Mouse (Mus musculus) hindbrain, embryonic 16.5 days (tissue): ENCODE measurements around the gene Pknox1. TPM values are rescaled to one million over a fixed set of nuclear protein-coding genes. Genes with fewer than 3 reads are reported as not detected.

Experiments
- ATAC-seq: fragments of 200-750 bp; cut with Nextera tagmentation; 2 replicates; pipeline ENCODE4 v1.8.0; 2017; ENCODE audit warnings: moderate TSS enrichment, moderate library complexity
- H3K27ac ChIP-seq: fragments of 300-500 bp; sonication (generic); 2 replicates; pipeline ENCODE4 v1.5.1; 2014; ENCODE audit warnings: low read depth, mild to moderate bottlenecking, control low read depth, low read length, moderate library complexity
- H3K27me3 ChIP-seq: fragments of 300-500 bp; sonication (generic); replicated peaks from 2 replicates; pipeline ENCODE4 v1.6.1; 2014; ENCODE audit warnings: low read length; ENCODE audit not compliant: control insufficient read depth, insufficient read depth
- H3K36me3 ChIP-seq: fragments of 300-500 bp; sonication (generic); 2 replicates; pipeline ENCODE4 v1.6.1; 2014; ENCODE audit warnings: mild to moderate bottlenecking, low read length, moderate library complexity, mixed read lengths; ENCODE audit not compliant: control insufficient read depth, insufficient read depth
- H3K4me1 ChIP-seq: fragments of 300-500 bp; sonication (generic); 2 replicates; pipeline ENCODE4 v1.6.1; 2014; ENCODE audit warnings: low read depth, low read length; ENCODE audit not compliant: control insufficient read depth, insufficient read depth
- H3K4me2 ChIP-seq: fragments of 300-500 bp; sonication (generic); 2 replicates; pipeline ENCODE4 v1.6.1; 2014; ENCODE audit warnings: mild to moderate bottlenecking, low read length, control low read depth, moderate library complexity
- H3K4me3 ChIP-seq: fragments of 300-500 bp; sonication (generic); 2 replicates; pipeline ENCODE4 v1.5.1; 2014; ENCODE audit warnings: mild to moderate bottlenecking, low read length, control low read depth, moderate library complexity
- H3K9ac ChIP-seq: fragments of 300-500 bp; sonication (generic); 2 replicates; pipeline ENCODE4 v1.6.1; 2014; ENCODE audit warnings: low read depth, mild to moderate bottlenecking, control low read depth, low read length, moderate library complexity
- H3K9me3 ChIP-seq: fragments of 300-500 bp; sonication (generic); 2 replicates; pipeline ENCODE4 v1.6.1; 2014; ENCODE audit warnings: mild to moderate bottlenecking, low read length, moderate library complexity; ENCODE audit not compliant: control insufficient read depth
- WGBS: fragments of 180-500 bp; shearing (Covaris S2); extraction: QIAGEN DNeasy Blood & Tissue Kit; methylation state at CpG from one replicate; pipeline ENCODE4 v1.1.7; 2014; 5-methylcytosine and 5-hydroxymethylcytosine counted together
- polyA plus RNA-seq: library from polyadenylated mRNA; unstranded; fragments of >200 nt; fragmentation: Nextera tagmentation; extraction: Ambion mirVana; gene quantifications from 2 replicates; pipeline ENCODE4 v1.2.1, GENCODE M21; 2015

The Pknox1 gene
- polyA plus RNA-seq, 1 experiment from 2014 or later = 33.0 TPM

- Histone ChIP-seq H3K9me3 (no peaks in the 10 kb centered on the region), H3K4me1 (peaks cover 37% of the 10 kb centered on the region), H3K27ac (peak overlapping the region; percentile 100), H3K27me3 (no peaks in the 10 kb centered on the region), H3K4me2 (peak overlapping the region; percentile 87), H3K9ac (peak overlapping the region; percentile 93), H3K4me3 (peak overlapping the region; percentile 63), H3K36me3 (no peaks in the 10 kb centered on the region)
- no peak for ATAC-seq
- whole genome bisulfite sequencing = 1% methylated on average over 11 of the region's 44 CpGs
These were observed 265 bp downstream of the Pknox1 start for GRCm38 (mm10) chr17:31564858-31565140.

GRCm38 (mm10) chr17:31565141-31566056, 865 bp downstream of the Pknox1 start:
- Histone ChIP-seq H3K4me3 (peak overlapping the region; percentile 63), H3K27me3 (no peaks in the 10 kb centered on the region), H3K36me3 (no peaks in the 10 kb centered on the region), H3K4me2 (peak overlapping the region; percentile 87), H3K9ac (peak overlapping the region; percentile 93), H3K4me1 (peaks cover 37% of the 10 kb centered on the region), H3K27ac (peak overlapping the region; percentile 100), H3K9me3 (no peaks in the 10 kb centered on the region)
- peak; percentile 58 for ATAC-seq
- under 1% methylated on average over 76 of the region's 88 CpGs for WGBS

- Histone ChIP-seq H3K4me1 (peaks cover 37% of the 10 kb centered on the region), H3K4me2 (peak overlapping the region; percentile 87), H3K27ac (peak overlapping the region; percentile 100), H3K9me3 (no peaks in the 10 kb centered on the region), H3K4me3 (peak overlapping the region; percentile 63), H3K9ac (peak overlapping the region; percentile 93), H3K36me3 (no peaks in the 10 kb centered on the region), H3K27me3 (no peaks in the 10 kb centered on the region)
- ATAC-seq = no peak
- 64% methylated on average over 6 of the region's 6 CpGs for WGBS
These were observed 1.7 kb downstream of the Pknox1 start for GRCm38 (mm10) chr17:31566276-31566675.

DNA sequence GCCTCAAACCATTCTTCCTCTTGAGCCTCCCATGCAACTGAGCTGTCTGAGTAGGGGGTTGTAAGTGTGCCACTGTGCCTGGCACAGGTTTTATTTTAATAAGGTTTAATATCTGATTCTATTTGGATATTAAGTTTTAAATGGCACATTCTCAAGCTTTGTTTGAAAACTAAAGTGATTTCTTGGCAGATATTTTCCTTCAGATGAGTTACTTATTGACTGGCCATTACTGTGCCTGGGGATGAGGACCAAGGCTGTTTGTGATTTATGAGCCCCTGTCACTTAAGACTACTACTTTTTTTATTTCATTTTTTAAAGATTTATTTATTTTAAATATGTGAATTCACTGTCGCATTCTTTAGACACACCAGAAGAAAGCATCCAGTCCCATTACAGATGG, 5.2 kb downstream of the Pknox1 start:
- Histone ChIP-seq H3K27ac (no peak overlapping the region), H3K4me2 (no peak overlapping the region), H3K9ac (no peak overlapping the region), H3K27me3 (no peaks in the 10 kb centered on the region), H3K36me3 (no peaks in the 10 kb centered on the region), H3K9me3 (no peaks in the 10 kb centered on the region), H3K4me1 (peaks cover 34% of the 10 kb centered on the region), H3K4me3 (no peak overlapping the region)
- WGBS = 97% methylated on average over 1 of the region's 1 CpGs
- ATAC-seq = no peak

GRCm38 (mm10) chr17:31570321-31570925, 5.9 kb downstream of the Pknox1 start:
- 90% methylated on average over 9 of the region's 9 CpGs for WGBS
- Histone ChIP-seq H3K4me2 (no peak overlapping the region), H3K27ac (no peak overlapping the region), H3K9me3 (no peaks in the 10 kb centered on the region), H3K4me3 (no peak overlapping the region), H3K36me3 (no peaks in the 10 kb centered on the region), H3K4me1 (peaks cover 34% of the 10 kb centered on the region), H3K9ac (no peak overlapping the region), H3K27me3 (no peaks in the 10 kb centered on the region)
- no peak for ATAC-seq

- H3K27me3 ChIP-seq = no peaks in the 10 kb centered on the region
- no peak for ATAC-seq
- no peaks in the 10 kb centered on the region for H3K9me3 ChIP-seq
- no peak overlapping the region for H3K4me2 ChIP-seq
- no peaks in the 10 kb centered on the region for H3K36me3 ChIP-seq
- H3K27ac ChIP-seq = no peak overlapping the region
- WGBS = 74% methylated on average over 5 of the region's 5 CpGs
- no peak overlapping the region for H3K9ac ChIP-seq
- no peak overlapping the region for H3K4me3 ChIP-seq
- H3K4me1 ChIP-seq = peaks cover 26% of the 10 kb centered on the region
These were observed 7.2 kb downstream of the Pknox1 start for GRCm38 (mm10) chr17:31571689-31572088.

DNA sequence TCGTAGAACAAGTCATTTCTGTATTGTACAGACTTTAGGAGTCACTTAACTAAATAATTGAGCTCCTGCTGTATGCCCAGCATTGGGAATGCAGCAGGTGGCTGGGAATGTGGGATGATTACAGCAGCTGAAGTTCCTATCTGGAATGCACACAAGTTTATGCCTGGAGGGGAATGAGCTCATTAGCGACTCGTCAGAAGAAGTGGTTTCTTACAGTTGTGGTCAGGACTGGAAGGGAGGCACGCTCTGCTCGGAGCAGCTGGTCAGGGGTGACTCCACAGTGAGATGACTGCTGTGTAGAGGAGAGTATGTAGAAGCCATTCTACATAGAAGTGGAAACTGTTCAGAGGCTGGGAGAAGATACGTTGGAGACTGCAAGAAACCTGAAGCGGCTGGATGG, 10.1 kb downstream of the Pknox1 start:
- ATAC-seq = no peak
- no peak overlapping the region for H3K27ac ChIP-seq
- WGBS = 83% methylated on average over 7 of the region's 7 CpGs
- H3K36me3 ChIP-seq = no peaks in the 10 kb centered on the region
- H3K27me3 ChIP-seq = no peaks in the 10 kb centered on the region
- H3K4me3 ChIP-seq = no peak overlapping the region
- H3K4me2 ChIP-seq = no peak overlapping the region
- H3K9ac ChIP-seq = no peak overlapping the region
- H3K4me1 ChIP-seq = no peaks in the 10 kb centered on the region; the same call in 1 of the 2 replicates
- H3K9me3 ChIP-seq = no peaks in the 10 kb centered on the region

DNA sequence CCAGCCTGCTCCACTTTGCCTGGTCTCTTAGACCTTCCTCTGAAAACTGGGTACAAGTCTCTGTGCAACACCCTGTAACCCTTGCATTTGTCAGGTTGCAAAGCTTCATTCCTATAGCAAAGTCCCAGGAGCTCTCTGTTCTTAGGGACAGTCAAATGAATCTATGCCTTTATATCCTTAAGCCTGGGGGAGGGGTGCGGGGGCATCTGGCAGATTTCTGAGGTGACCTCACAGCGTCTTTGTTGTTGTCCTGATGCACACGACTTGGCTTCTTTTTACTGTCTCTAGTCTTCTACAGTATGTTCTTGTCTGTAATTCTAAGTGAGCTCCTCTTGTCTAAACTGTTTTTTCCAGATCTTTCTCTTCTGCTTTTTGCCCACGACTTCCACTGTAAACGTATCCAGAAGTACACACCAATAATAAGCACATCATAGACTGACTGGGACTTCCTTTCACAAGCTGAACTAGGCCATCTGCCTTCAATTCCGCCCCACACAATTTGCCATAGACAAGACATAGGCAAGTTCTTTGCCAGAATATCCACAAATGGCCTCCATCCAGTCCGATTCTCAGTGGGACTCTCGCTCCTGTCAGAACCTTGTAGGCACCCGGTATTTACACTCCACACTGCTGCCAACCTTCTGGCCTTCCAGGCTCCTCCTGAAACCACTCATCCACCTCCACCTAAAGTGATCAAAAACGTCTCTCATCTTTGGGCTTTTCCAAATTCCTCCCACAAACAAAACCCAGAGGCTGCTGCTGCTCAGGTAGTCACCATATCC, 12.1 kb downstream of the Pknox1 start:
- Histone ChIP-seq H3K4me3 (no peak overlapping the region), H3K4me1 (peaks cover 11% of the 10 kb centered on the region), H3K27me3 (no peaks in the 10 kb centered on the region), H3K4me2 (no peak overlapping the region), H3K36me3 (no peaks in the 10 kb centered on the region), H3K9ac (no peak overlapping the region), H3K27ac (no peak overlapping the region), H3K9me3 (no peaks in the 10 kb centered on the region)
- no peak for ATAC-seq
- WGBS = 77% methylated on average over 10 of the region's 10 CpGs

DNA sequence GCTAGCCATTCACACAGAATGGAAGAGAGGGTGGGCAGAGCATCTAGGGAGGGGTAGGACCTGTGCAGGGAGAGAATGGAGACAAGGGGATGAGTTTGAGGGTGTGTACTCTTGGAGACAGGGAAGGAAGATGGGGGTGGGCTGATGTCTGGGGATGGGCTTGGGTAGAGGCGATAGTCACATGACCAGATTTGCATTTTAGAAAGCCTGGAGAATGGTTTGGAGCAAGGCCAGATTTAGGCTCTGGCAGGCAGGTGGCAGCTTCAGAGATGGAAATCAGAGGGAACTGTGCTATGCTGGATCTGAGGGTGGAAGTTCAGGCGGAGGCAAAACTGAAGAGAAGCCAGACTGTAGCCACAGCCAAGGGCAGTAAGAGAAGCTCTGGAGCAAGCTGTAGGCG, 15.8 kb downstream of the Pknox1 start:
- no peaks in the 10 kb centered on the region for H3K36me3 ChIP-seq
- H3K9me3 ChIP-seq = no peaks in the 10 kb centered on the region
- no peak overlapping the region for H3K9ac ChIP-seq
- no peaks in the 10 kb centered on the region for H3K27me3 ChIP-seq
- H3K27ac ChIP-seq = no peak overlapping the region
- peaks cover 11% of the 10 kb centered on the region for H3K4me1 ChIP-seq
- H3K4me2 ChIP-seq = no peak overlapping the region
- 30% methylated on average over 3 of the region's 3 CpGs for WGBS
- H3K4me3 ChIP-seq = no peak overlapping the region
- ATAC-seq = 0 out of 2 replicates have a peak, but pooled peaks have one; percentile 28
